Mouse (Mus musculus) kidney, embryonic 15.5 days (tissue): ENCODE measurements around the gene Prkci. TPM values are rescaled to one million over a fixed set of nuclear protein-coding genes. Genes with fewer than 3 reads are reported as not detected.

Experiments used
- ATAC-seq: fragments of 200-750 bp; cut with Nextera tagmentation; replicated peaks from 2 replicates; pipeline ENCODE4 v1.8.0; 2017; ENCODE audit warnings: moderate TSS enrichment; ENCODE audit not compliant: low FRiP score
- H3K27ac ChIP-seq: fragments of 300-500 bp; sonication (generic); 2 replicates; pipeline ENCODE4 v1.5.1; 2015; ENCODE audit warnings: mild to moderate bottlenecking, inconsistent platforms
- H3K27me3 ChIP-seq: fragments of 300-500 bp; sonication (generic); 2 replicates; pipeline ENCODE4 v1.6.1; 2015; ENCODE audit warnings: inconsistent platforms
- H3K36me3 ChIP-seq: fragments of 300-500 bp; sonication (generic); 2 replicates; pipeline ENCODE4 v1.6.1; 2015; ENCODE audit warnings: inconsistent platforms
- H3K4me1 ChIP-seq: fragments of 300-500 bp; sonication (generic); 2 replicates; pipeline ENCODE4 v1.6.1; 2015; ENCODE audit warnings: inconsistent platforms
- H3K4me2 ChIP-seq: fragments of 300-500 bp; sonication (generic); 2 replicates; pipeline ENCODE4 v1.6.1; 2015; ENCODE audit warnings: moderate library complexity, mild to moderate bottlenecking, inconsistent platforms
- H3K4me3 ChIP-seq: fragments of 300-500 bp; sonication (generic); replicated peaks from 2 replicates; pipeline ENCODE4 v1.5.1; 2015; ENCODE audit warnings: mild to moderate bottlenecking, inconsistent platforms
- H3K9ac ChIP-seq: fragments of 300-500 bp; sonication (generic); 2 replicates; pipeline ENCODE4 v1.6.1; 2015; ENCODE audit warnings: mild to moderate bottlenecking, inconsistent platforms
- H3K9me3 ChIP-seq: fragments of 300-500 bp; sonication (generic); replicated peaks from 2 replicates; pipeline ENCODE4 v1.6.1; 2016; ENCODE audit warnings: inconsistent platforms
- WGBS: fragments of 180-500 bp; shearing (Covaris S2); methylation state at CpG from one replicate; pipeline ENCODE4 v1.1.7; 2015; ENCODE audit warnings: mixed read lengths; 5-methylcytosine and 5-hydroxymethylcytosine counted together
- polyA plus RNA-seq: library from polyadenylated mRNA; unstranded; fragments of >200 nt; fragmentation: Nextera tagmentation; extraction: Ambion mirVana; gene quantifications from 2 replicates; pipeline ENCODE4 v1.2.1, GENCODE M21; 2015

Prkci gene
- polyA plus RNA-seq, 1 experiment from 2014 or later, result 40.5 TPM

DNA sequence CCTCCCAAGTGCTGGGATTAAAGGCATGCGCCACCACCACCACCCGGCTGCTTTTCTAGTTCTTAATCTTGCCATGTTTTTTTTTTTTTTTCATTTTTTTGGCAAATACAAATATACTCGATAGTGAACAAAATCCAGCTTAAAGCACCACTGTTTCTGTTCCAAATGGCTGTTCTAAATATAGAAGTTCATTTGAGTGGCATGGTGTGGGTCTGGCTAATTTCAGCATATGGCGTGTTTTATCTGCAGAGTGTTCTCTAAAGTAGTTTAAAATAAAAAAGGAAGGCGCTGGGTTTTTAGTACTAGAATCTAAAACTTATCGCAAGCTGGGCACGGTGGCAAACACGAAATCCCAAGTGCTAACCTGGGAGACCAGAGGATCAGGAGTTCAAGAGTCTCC lies 59.3 kb downstream of the Prkci start:
- no peak overlapping the region for H3K4me2 ChIP-seq
- peaks cover 25% of the 10 kb centered on the region for H3K36me3 ChIP-seq
- H3K4me3 ChIP-seq, result no peak overlapping the region
- H3K9ac ChIP-seq, result no peak overlapping the region
- WGBS, result 94% methylated on average over 8 of the region's 8 CpGs
- ATAC-seq, result no peak
- H3K27ac ChIP-seq, result no peak overlapping the region
- no peaks in the 10 kb centered on the region for H3K27me3 ChIP-seq
- no peaks in the 10 kb centered on the region for H3K4me1 ChIP-seq
- no peaks in the 10 kb centered on the region for H3K9me3 ChIP-seq

DNA sequence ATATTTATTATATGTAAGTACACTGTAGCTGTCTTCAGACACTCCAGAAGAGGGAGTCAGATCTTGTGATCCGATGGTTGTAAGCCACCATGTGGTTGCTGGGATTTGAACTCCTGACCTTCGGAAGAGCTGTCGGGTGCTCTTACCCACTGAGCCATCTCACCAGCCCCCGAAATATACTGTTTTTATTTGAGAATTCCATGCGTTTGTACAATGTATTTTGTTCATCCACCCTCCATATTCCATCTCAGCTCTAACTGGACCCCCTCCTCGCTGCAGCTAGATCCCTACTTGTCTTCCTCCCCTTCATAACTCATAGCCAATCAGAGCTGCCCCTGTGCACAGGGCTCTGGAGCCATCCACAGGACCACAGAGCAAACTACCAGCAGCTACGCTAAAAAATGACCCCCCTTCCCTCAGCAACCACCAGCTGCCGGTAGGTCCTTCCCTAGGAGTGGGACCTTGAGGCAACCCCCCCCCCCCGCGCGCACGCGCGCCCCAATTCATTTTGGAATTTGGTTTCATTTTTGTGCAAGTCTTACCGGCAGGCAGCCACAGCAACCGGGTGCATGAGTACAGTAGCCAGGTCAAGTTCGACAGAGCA lies 60.6 kb downstream of the Prkci start:
- Histone ChIP-seq H3K27me3 (no peaks in the 10 kb centered on the region), H3K4me3 (peak overlapping the region; percentile 57), H3K9me3 (no peaks in the 10 kb centered on the region), H3K36me3 (peaks cover 13% of the 10 kb centered on the region; the same call in 1 of the 2 replicates), H3K4me2 (peak overlapping the region; percentile 72), H3K9ac (0 out of 2 replicates have a peak overlapping the region, but pooled peaks have one; percentile 10), H3K27ac (peak overlapping the region; percentile 95), H3K4me1 (no peaks in the 10 kb centered on the region)
- WGBS, result 28% methylated on average over 17 of the region's 17 CpGs
- peak; percentile 63 for ATAC-seq

DNA sequence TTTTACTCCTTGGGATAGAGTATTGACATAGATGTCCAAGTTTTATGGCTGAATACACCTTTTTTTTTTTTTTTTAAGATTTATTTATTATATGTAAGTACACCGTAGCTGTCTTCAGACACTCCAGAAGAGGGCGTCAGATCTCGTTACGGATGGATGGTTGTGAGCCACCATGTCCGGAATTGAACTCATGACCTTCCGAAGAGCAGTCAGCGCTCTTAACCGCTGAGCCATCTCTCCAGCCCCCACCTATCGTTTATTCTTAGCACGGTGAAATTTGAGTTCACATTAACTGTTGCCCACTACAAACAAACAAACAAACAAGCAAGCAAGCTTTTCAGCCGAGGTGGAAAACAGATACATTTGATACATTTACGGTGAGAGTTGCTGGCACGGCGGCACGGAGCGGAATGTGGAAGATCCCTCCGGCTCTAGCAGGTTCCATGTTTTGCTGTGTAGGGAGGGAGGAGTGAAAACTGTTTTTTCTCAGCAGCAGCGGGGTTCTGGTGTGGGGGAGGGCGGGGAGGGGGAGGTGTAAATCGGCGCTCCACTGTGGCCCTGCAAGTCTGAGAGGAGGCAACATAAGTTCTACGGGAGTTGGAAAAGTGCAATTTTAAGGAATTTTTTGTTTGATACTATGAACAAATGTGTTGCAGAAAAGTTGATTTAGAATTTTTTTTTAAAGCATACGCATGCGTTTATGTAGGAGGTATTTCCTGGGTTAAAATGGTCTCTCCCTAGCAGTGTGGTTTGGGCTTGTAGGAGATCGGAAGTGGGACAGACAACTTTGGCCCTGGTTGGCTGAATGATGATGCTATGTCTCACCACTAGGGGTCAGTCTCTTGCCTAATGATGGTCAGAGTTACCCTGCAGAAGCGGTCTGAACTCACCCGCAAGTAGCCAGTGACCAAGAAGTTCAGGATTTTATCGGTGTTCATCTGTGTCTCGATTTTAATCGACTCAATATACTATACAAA lies 61.4 kb downstream of the Prkci start:
- peaks cover 7% of the 10 kb centered on the region; the same call in 1 of the 2 replicates for H3K36me3 ChIP-seq
- ATAC-seq, result peak; percentile 93
- H3K9me3 ChIP-seq, result no peaks in the 10 kb centered on the region
- H3K4me3 ChIP-seq, result peak overlapping the region; percentile 57
- H3K4me2 ChIP-seq, result peak overlapping the region; percentile 72
- no peaks in the 10 kb centered on the region for H3K4me1 ChIP-seq
- H3K9ac ChIP-seq, result peak overlapping the region; percentile 45; the same call in 1 of the 2 replicates
- WGBS, result 1% methylated on average over 30 of the region's 30 CpGs
- H3K27ac ChIP-seq, result peak overlapping the region; percentile 95
- H3K27me3 ChIP-seq, result no peaks in the 10 kb centered on the region

DNA sequence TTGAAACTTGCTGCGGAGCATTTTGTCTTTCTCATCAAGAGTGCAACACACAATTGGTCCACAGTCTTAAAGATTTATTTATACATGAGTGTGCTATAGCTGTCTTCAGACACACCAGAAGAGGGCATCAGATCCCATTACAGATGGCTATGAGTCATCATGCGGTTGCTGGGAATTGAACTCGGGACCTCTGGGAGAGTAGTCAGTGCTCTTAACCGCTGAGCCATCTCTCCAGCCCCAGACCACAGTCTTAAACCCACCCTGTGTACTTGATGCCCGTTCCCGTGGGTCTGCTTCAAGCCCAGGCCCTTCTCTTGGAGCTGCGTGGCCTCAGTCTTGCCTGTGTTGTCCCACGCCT lies 65.2 kb downstream of the Prkci start:
- Histone ChIP-seq H3K4me2 (no peak overlapping the region), H3K4me1 (no peaks in the 10 kb centered on the region), H3K4me3 (no peak overlapping the region), H3K9ac (no peak overlapping the region), H3K27me3 (no peaks in the 10 kb centered on the region), H3K27ac (0 out of 2 replicates have a peak overlapping the region, but pooled peaks have one; percentile 25), H3K9me3 (no peaks in the 10 kb centered on the region), H3K36me3 (no peaks in the 10 kb centered on the region)
- no peak for ATAC-seq
- 89% methylated on average over 8 of the region's 8 CpGs for WGBS

DNA sequence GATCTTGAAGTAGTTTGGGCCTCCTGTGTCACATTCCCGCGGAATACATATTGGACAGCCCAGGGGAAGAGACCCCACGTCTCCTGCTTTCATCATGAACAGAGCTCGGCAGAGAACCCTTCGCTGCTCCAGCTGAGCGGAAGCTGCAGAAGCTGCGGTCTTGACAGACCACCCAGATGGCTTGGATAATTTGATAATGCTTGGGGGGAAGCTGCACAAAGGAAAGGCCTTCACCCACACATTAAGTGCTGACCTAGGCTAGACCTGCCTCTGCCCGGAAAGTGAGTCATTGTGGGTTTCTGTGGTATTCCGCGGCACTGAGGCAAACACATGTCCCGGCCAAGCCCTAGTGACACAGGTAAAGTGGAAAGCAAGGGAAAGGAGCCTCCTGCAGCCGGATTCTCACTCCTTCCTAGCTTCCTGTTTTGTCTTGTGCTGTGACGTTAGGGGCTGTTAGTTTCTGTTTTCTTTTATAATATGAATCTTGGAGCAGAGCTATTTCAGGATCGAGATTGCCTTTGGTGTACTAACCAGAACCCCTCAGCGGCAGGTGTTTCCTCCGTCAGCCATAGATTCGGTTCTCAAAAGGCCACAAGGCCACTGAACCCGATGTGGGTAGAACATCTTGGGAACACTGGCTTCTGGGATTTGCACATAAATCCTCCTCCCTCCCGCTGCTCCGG lies 65.7 kb downstream of the Prkci start:
- Histone ChIP-seq H3K27me3 (no peaks in the 10 kb centered on the region), H3K4me2 (peak overlapping the region; percentile 17; the same call in 1 of the 2 replicates), H3K4me1 (no peaks in the 10 kb centered on the region), H3K9ac (no peak overlapping the region), H3K9me3 (no peaks in the 10 kb centered on the region), H3K4me3 (no peak overlapping the region), H3K27ac (0 out of 2 replicates have a peak overlapping the region, but pooled peaks have one; percentile 25), H3K36me3 (no peaks in the 10 kb centered on the region)
- WGBS, result 65% methylated on average over 20 of the region's 20 CpGs
- no peak for ATAC-seq

DNA sequence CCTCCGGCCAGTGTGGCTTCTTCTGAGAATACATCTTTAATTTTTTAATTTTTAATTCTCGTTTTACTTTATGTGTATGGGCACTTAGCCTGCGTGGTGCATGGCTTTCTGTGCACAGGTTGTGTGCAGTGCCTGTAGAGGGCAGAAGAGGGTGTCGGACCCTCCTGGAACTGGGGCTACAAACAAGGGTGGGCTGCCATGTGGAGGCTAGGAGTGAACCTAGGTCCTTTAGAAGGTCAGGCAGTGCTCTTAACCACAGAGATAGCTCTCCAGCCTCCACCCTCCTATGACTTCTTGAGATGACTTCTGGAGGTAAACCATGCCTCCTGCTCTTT lies 66.2 kb downstream of the Prkci start:
- Histone ChIP-seq H3K4me1 (no peaks in the 10 kb centered on the region), H3K36me3 (no peaks in the 10 kb centered on the region), H3K9me3 (no peaks in the 10 kb centered on the region), H3K27me3 (no peaks in the 10 kb centered on the region), H3K4me3 (no peak overlapping the region), H3K9ac (no peak overlapping the region), H3K4me2 (0 out of 2 replicates have a peak overlapping the region, but pooled peaks have one; percentile 17), H3K27ac (no peak overlapping the region)
- 76% methylated on average over 4 of the region's 4 CpGs for WGBS
- ATAC-seq, result no peak

DNA sequence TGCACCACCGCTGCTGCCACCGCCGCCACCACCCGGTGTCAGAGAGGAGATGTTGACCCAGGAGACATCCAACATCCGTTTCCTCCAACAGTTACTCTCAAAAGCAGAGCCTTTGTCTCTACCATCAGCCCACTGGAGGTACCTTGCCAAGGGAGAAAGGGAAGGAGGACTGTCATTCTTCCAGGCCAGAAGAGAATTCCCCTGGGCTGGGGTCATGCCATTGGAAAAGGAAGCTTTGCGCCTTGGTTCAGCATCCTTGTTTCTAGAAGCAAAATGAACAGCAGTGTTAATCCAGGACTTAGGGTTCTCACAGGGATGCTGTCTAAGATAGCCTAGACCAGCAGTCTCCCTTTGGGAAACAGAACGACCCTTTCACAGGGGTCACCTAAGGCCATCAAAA lies 66.8 kb downstream of the Prkci start:
- ATAC-seq, result no peak
- Histone ChIP-seq H3K9me3 (no peaks in the 10 kb centered on the region), H3K4me1 (no peaks in the 10 kb centered on the region), H3K9ac (no peak overlapping the region), H3K4me2 (no peak overlapping the region), H3K27me3 (no peaks in the 10 kb centered on the region), H3K4me3 (no peak overlapping the region), H3K36me3 (no peaks in the 10 kb centered on the region), H3K27ac (no peak overlapping the region)
- WGBS, result 84% methylated on average over 7 of the region's 7 CpGs

DNA sequence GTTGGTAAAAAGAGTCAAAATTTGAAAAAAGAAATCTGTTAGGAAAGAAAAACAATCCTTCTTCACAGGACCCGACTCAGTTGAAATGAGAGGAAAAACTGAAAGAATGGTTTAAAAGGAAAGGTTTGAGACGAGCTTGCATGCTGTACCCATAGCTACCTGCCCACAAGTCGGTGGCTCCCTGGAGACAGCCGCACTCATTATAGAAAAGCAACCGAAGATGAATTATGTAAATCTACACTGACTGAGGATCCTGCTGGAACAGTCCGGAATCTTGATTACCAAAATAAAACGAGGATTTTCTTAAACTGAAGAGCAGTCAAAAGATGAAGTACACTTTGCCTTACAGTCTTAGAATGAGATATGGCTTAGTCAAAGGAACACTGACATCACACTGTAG lies 72.9 kb downstream of the Prkci start:
- Histone ChIP-seq H3K4me1 (no peaks in the 10 kb centered on the region), H3K9me3 (no peaks in the 10 kb centered on the region), H3K9ac (no peak overlapping the region), H3K4me3 (no peak overlapping the region), H3K27me3 (no peaks in the 10 kb centered on the region), H3K36me3 (no peaks in the 10 kb centered on the region), H3K4me2 (no peak overlapping the region), H3K27ac (no peak overlapping the region)
- ATAC-seq, result no peak
- WGBS, result 86% methylated on average over 7 of the region's 7 CpGs

DNA sequence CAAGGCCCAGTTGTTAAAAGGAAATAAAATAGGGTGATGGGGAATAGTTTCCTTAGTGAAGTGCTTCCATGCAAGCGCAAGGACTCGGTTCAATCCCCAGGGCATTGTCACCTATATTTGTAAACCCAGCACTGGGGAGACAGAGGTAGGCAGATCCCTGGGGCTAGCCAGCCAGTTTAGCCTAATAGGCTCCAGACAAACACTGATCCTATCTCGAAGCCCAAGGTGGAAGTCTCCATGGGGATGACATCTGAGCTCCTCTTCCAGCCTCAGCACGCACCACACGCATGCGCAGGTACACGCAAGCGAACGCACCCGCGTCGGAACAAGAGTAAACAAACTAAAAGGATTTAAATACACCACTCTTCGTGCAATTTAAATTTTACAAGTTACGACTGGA lies 76.3 kb downstream of the Prkci start:
- Histone ChIP-seq H3K4me3 (no peak overlapping the region), H3K4me2 (no peak overlapping the region), H3K9me3 (no peaks in the 10 kb centered on the region), H3K36me3 (no peaks in the 10 kb centered on the region), H3K9ac (no peak overlapping the region), H3K27ac (no peak overlapping the region), H3K4me1 (peaks cover 7% of the 10 kb centered on the region; the same call in 1 of the 2 replicates), H3K27me3 (no peaks in the 10 kb centered on the region)
- 84% methylated on average over 14 of the region's 14 CpGs for WGBS
- ATAC-seq, result no peak

DNA sequence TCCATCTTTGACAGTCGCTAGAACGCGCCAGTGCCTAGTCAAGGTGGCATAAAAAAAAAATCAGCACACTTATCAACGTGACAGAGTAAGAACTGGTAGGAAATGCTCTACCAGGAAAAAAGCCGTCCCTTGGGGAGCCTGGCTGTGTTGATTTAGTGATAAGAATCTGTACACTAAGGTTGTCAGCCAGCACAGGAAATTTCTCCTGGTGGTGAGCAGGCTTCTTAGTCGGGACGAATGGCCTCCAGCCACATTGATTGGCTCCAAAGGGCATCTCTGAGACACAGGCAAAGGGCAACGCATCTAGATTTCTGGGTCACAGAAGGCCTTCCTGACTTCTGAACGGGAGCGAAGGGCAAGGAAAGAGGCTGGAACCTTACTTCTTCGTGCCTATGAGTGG lies 80.3 kb downstream of the Prkci start:
- Histone ChIP-seq H3K4me3 (no peak overlapping the region), H3K9me3 (no peaks in the 10 kb centered on the region), H3K4me1 (peaks cover 7% of the 10 kb centered on the region; the same call in 1 of the 2 replicates), H3K4me2 (no peak overlapping the region), H3K9ac (no peak overlapping the region), H3K27me3 (no peaks in the 10 kb centered on the region), H3K36me3 (no peaks in the 10 kb centered on the region), H3K27ac (no peak overlapping the region)
- WGBS, result 37% methylated on average over 11 of the region's 11 CpGs
- no peak for ATAC-seq

DNA sequence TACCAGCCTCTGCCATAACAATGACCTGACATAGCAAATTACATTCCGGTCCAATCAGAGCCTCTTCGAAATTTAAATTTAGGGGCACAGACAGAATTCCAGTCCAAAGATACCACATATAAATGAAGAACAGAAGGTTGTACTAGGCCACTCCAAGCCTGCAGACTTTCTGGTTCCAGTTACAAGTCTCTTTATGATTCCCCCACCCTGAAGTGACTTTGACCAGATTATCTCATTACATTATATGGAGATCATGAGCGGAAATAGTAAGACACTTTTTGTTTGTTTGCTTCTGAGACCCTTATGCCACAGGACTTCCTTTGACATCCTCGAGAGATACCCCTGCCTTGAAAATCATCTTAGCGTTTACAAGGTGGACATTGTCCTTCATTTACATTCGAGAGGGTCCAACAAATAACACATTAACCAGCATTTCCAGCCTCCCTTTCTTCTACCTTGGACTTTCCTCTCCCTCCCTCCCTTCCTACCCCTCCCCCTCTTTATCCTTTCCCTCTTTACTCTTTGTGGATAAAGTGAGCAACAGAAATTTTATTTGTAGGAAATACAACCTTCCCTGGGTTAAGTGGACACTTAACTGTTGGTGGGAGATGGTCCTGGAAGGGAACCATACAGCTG lies 81.6 kb downstream of the Prkci start:
- H3K4me2 ChIP-seq, result no peak overlapping the region
- WGBS, result 79% methylated on average over 6 of the region's 6 CpGs

More for the DNA sequence above, 81.6 kb downstream of the Prkci start:
- peak; percentile 54; the same call in 1 of the 2 replicates for ATAC-seq
- H3K27ac ChIP-seq, result peak overlapping the region; percentile 9; the same call in 1 of the 2 replicates
- H3K36me3 ChIP-seq, result no peaks in the 10 kb centered on the region
- H3K4me3 ChIP-seq, result no peak overlapping the region
- H3K9me3 ChIP-seq, result no peaks in the 10 kb centered on the region
- H3K9ac ChIP-seq, result no peak overlapping the region
- no peaks in the 10 kb centered on the region for H3K27me3 ChIP-seq
- H3K4me1 ChIP-seq, result peaks cover 7% of the 10 kb centered on the region; the same call in 1 of the 2 replicates
